Mouse (Mus musculus) frontal cortex, postnatal 10 days (tissue): ENCODE results near the gene Spock1.
A peak's percentile ranks its signal among the peaks of the same experiment; 100 is the strongest.
"Not testable (repeated sequence)": the region's sequence is repeated elsewhere in the genome, so short reads cannot be mapped to it uniquely, and the experiment has no call there.

ENCODE experiments used
- DNase-seq, 2 experiments: peaks; one replicate each; pipeline ENCODE4 v3.0.0; 2022; ENCODE audit warnings: low spot score in 2 of 2, mixed read lengths in 1 of 2

Spock1 gene

GRCm38 (mm10) chr13:57488926-57489325 is 419.2 kb downstream of the Spock1 start:
- DNase-seq, result no peak

GRCm38 (mm10) chr13:57484426-57485168 is 423.5 kb downstream of the Spock1 start:
- no peak for DNase-seq

GRCm38 (mm10) chr13:57476700-57477099 is 431.4 kb downstream of the Spock1 start:
- peak in 1 of 2 experiments; percentile 42 for DNase-seq

GRCm38 (mm10) chr13:57474068-57474467 is 434.1 kb downstream of the Spock1 start:
- no peak for DNase-seq

- not testable (repeated sequence) for DNase-seq
Measured at GRCm38 (mm10) chr13:57470922-57471321, 437.2 kb downstream of the Spock1 start.

GRCm38 (mm10) chr13:57459978-57460377 is 448.2 kb downstream of the Spock1 start:
- DNase-seq, result no peak

- no peak for DNase-seq
Measured at GRCm38 (mm10) chr13:57450189-57450821, 457.8 kb downstream of the Spock1 start.

- DNase-seq, result no peak
Measured at GRCm38 (mm10) chr13:57448906-57449305, 459.2 kb downstream of the Spock1 start.

- DNase-seq, result no peak
Measured at GRCm38 (mm10) chr13:57444977-57445376, 463.2 kb downstream of the Spock1 start.

GRCm38 (mm10) chr13:57440111-57440510 is 468.0 kb downstream of the Spock1 start:
- no peak for DNase-seq

GRCm38 (mm10) chr13:57435726-57436220 is 472.4 kb downstream of the Spock1 start:
- DNase-seq, result no peak

- DNase-seq, result no peak
Measured at GRCm38 (mm10) chr13:57433848-57434247, 474.3 kb downstream of the Spock1 start.

GRCm38 (mm10) chr13:57431815-57432214 is 476.3 kb downstream of the Spock1 start:
- DNase-seq, result no peak

GRCm38 (mm10) chr13:57428840-57429239 is 479.3 kb downstream of the Spock1 start:
- no peak for DNase-seq

GRCm38 (mm10) chr13:57418781-57419180 is 489.4 kb downstream of the Spock1 start:
- DNase-seq, result no peak

GRCm38 (mm10) chr13:57414716-57415115 is 493.4 kb downstream of the Spock1 start:
- DNase-seq, result no peak

GRCm38 (mm10) chr13:57407666-57408065 is 500.5 kb downstream of the Spock1 start:
- no peak for DNase-seq

GRCm38 (mm10) chr13:57402386-57402785 is 505.7 kb downstream of the Spock1 start:
- DNase-seq, result no peak

- DNase-seq, result no peak
Measured at GRCm38 (mm10) chr13:57372141-57372700, 535.9 kb downstream of the Spock1 start.
